Mouse (Mus musculus): ENCODE measurements at regions not wholly inside any gene's neighbourhood (a gene's known extent, or its start where the extent isn't known, plus 50 kb on each side); places are given as distances from the start of the nearest gene placed in this dataset.
A peak's percentile ranks its signal among the peaks of the same experiment; 100 is the strongest.

DNA sequence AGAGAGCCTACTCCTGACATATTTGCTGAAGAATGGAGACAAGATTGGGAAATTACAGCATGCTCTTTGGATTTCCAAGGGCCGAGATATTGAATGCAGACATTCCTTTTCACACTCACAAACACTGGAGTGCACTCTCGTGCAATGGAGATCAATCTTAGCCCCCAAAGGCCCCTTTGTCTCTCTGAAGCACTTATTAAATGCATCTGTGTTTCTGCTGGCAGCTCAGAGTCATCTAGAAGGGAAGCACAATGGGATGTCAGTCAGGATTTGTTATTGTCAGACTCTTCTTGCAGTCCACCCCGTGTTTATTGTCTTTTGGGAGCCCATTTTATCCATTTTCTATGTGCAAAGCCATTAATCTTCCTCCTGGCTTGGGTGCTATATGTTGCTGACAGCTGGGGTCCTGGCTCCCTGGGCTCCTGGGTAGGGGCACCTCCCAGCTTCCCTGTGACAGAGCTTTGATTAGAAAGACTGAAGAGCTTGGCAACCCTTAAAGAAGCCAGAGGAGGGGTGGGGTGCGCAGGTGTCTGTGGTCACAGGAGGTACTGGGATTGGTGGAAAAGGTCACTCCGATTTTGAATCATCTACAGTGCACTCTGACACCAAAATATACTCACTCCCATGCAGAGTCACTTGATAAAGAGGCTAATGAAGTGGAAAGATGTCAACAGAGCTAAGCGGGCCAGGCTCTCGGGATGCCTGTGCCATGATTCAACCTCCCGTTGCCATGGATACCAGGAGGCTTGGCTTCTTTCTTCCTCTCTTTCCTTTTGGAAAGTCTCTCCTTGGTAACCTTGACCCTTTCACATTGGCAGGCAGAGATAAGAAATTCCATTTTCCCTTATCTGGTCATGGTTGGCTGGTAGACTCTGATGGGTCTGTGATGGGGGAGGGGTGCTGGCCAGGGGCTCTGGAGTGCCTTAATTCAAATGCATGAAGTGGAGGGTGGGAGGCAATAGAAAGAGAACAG is 220.8 kb upstream of the Ppp2r3a start:
- Histone ChIP-seq H3K36me3 (no peaks in the 10 kb centered on the region), H3K4me3 (replicated peaks) (no peak overlapping the region), H3K4me2 (no peak overlapping the region), H3K4me1 (no peaks in the 10 kb centered on the region), H3K9ac (no peak overlapping the region), H3K27ac (no peak overlapping the region), H3K9me3 (no peaks in the 10 kb centered on the region), H3K27me3 (replicated peaks) (no peaks in the 10 kb centered on the region)
- no peak for ATAC-seq (ENCODE audit: insufficient read depth, low FRiP score, low read depth)
- 49% methylated on average over 8 of the region's 8 CpGs for WGBS

DNA sequence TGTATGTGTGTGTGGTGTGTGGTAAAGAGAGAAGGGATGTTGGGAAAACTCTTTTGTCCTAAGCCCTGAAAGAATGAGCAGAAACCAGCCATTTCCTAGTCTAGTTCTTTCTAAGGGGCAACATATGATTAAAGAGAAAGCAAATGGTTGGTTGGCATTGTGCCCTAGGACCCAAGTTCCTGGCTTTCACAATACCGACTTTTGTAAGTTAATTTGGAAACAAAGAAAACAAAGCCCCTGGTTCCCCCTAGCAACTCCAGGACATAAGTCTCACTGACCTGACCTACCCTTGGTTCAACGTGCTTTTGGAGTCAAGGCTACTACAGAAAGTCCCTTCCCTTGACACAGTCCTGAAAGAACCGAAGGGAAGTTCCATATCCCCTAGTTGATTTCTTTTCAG is 220.1 kb upstream of the Ppp2r3a start:
- Histone ChIP-seq H3K9ac (no peak overlapping the region), H3K4me2 (no peak overlapping the region), H3K9me3 (no peaks in the 10 kb centered on the region), H3K36me3 (no peaks in the 10 kb centered on the region), H3K27me3 (replicated peaks) (no peaks in the 10 kb centered on the region), H3K4me1 (no peaks in the 10 kb centered on the region), H3K27ac (no peak overlapping the region), H3K4me3 (replicated peaks) (no peak overlapping the region)
- WGBS, result 60% methylated on average over 3 of the region's 3 CpGs
- no peak for ATAC-seq (ENCODE audit: insufficient read depth, low FRiP score, low read depth)

DNA sequence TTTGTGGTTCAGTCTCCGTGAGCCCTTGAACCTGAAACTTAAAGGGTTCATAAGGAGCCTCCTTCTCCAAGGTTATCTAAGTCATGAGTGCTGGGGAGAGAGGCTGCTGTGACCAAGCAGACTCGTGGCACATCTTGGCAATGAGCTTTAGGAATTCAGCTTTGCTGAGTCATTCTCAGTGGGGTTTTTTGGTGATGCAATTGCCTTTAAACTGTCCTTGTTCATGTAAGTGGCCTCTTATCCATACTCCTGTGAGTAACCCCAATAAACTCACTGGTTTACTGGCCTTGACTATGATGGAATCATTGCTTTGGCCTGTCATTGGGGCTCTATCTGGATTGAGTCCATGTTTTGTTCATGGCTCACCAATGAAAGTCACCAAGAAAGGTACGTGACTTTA is 218.2 kb upstream of the Ppp2r3a start:
- H3K4me3 ChIP-seq (replicated peaks), result no peak overlapping the region
- no peak overlapping the region for H3K4me2 ChIP-seq
- ATAC-seq (ENCODE audit: insufficient read depth, low FRiP score, low read depth), result no peak
- no peaks in the 10 kb centered on the region for H3K36me3 ChIP-seq
- no peak overlapping the region for H3K9ac ChIP-seq
- H3K9me3 ChIP-seq, result no peaks in the 10 kb centered on the region
- WGBS, result 87% methylated on average over 3 of the region's 3 CpGs
- no peaks in the 10 kb centered on the region for H3K27me3 ChIP-seq (replicated peaks)
- H3K27ac ChIP-seq, result no peak overlapping the region
- H3K4me1 ChIP-seq, result no peaks in the 10 kb centered on the region

DNA sequence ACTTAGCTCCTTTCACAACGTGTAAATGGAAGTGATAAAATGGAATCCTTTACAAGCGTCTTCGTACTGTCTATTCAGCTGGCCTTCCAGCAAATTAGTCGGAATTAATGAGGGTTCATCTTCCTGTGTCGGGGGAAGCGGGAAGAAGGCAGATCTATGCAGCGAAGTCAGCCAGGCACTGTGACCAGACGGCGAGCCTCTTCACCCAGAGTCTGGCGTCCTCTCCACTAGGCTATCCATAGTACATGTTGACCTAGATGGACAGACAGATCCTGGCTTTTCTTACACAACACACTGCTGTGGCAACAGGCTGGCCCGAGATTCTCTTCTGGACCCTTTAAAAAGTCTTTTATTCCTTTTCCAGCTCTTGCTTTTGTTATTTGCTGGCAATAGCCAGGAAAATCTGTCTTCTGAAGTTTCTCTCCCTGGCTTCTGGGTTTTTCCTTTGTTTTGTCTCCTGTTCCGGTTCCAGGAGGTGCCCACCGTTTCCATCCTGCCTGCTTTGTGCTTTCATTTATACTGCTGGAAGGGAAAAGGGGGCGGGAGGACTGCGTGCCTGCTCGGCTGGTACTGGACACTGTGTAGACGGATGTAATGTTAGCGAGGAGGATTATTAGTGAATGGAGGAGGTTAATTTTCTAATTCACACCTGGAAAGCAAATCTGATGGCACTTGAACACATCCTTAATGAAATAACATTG is 213.3 kb upstream of the Ppp2r3a start:
- Histone ChIP-seq H3K27ac (no peak overlapping the region), H3K27me3 (replicated peaks) (no peaks in the 10 kb centered on the region), H3K4me1 (no peaks in the 10 kb centered on the region), H3K36me3 (no peaks in the 10 kb centered on the region), H3K9me3 (no peaks in the 10 kb centered on the region), H3K4me2 (no peak overlapping the region), H3K9ac (no peak overlapping the region), H3K4me3 (replicated peaks) (no peak overlapping the region)
- WGBS, result 68% methylated on average over 18 of the region's 18 CpGs
- no peak for ATAC-seq (ENCODE audit: insufficient read depth, low FRiP score, low read depth)

DNA sequence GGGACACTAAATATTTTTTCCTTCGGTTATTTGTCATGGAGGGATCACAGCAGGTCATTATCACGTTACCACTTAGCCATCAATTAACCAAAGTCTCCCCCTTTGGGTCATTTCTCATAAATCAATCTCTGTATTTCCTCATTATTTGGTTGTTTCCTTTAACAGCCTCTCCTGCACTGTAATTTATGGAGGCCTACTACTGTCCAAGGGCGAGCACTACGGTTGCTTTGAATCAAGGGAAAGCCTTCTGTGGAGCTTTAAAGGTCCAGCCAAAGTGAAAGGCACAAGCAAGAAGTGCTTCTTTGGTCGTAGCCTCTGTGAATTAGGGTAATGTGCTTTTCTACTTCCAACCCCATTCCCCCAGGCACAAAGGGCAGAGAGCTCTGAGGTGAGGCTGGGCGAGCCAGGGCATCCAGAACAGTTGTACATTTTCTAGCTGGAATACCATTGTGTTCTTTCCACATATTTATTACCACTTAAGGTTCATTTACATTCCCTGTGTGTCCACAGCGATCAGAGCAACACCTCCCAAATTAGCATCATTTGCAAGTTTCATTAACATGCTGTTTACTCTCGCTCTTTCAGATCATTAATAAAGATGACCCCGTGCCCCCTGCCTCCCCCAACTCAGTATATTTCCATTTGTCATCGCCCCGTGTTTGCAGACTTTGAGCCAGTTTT is 207.5 kb upstream of the Ppp2r3a start:
- Histone ChIP-seq H3K4me1 (no peaks in the 10 kb centered on the region), H3K4me3 (replicated peaks) (no peak overlapping the region), H3K9ac (no peak overlapping the region), H3K36me3 (no peaks in the 10 kb centered on the region), H3K27me3 (replicated peaks) (no peaks in the 10 kb centered on the region), H3K9me3 (no peaks in the 10 kb centered on the region), H3K27ac (no peak overlapping the region), H3K4me2 (no peak overlapping the region)
- no peak for ATAC-seq (ENCODE audit: insufficient read depth, low FRiP score, low read depth)
- WGBS, result 65% methylated on average over 11 of the region's 11 CpGs

DNA sequence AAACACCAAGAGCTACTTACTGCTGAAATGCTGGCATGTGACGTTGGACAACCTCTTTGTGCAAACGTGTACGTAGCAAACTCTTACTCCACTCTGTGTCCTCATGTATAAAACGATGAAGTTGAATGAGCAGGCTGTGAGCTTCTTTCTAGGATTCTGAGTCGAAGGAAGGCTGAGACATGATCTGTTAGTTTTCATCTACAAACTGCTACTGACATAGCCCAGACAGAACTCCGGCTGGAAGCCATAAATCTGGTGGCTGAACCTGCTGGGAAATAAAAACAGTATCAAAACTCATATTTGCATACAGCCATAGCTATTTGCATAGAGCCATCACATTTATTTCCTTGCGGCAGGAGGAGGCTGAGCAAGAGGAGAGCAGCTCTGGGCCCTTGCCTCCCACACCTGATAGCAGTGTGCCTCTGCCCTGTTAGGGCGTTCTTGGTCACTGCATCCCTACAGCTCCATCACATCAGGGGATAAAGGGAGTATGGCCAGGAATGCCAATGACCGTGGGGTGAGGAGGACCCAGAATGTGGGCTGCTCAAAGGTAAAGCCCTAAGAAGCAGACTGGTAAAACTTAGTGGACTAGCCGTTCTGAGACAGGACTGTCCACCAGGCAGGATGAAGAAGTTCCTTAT is 206.8 kb upstream of the Ppp2r3a start:
- Histone ChIP-seq H3K9ac (no peak overlapping the region), H3K9me3 (no peaks in the 10 kb centered on the region), H3K27ac (no peak overlapping the region), H3K36me3 (no peaks in the 10 kb centered on the region), H3K4me3 (replicated peaks) (no peak overlapping the region), H3K4me1 (no peaks in the 10 kb centered on the region), H3K4me2 (no peak overlapping the region), H3K27me3 (replicated peaks) (no peaks in the 10 kb centered on the region)
- 68% methylated on average over 10 of the region's 10 CpGs for WGBS
- ATAC-seq (ENCODE audit: insufficient read depth, low FRiP score, low read depth), result no peak

DNA sequence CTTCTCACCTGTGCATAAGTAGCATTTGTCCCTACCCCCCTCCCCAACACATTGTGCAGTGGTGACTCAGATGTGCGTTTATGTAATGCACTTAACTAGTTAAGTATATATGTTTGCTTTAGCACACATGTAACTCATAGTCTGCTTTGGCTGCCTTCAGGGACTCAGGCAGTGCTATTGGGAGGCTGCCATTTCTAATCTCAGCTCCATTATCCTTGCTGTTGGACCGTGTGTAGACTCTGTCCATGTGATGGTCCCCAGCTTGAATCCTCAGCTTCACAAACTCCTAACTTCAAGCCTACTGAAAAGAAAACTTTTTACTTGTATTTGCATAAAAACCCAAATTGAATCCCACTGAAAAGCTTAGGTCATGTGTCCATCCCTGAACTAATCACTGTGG is 194.7 kb upstream of the Ppp2r3a start:
- H3K4me3 ChIP-seq (replicated peaks), result no peak overlapping the region
- H3K27ac ChIP-seq, result 0 out of 2 replicates have a peak overlapping the region, but pooled peaks have one; percentile 23
- 52% methylated on average over 2 of the region's 2 CpGs for WGBS
- H3K27me3 ChIP-seq (replicated peaks), result no peaks in the 10 kb centered on the region
- no peak for ATAC-seq (ENCODE audit: insufficient read depth, low FRiP score, low read depth)
- no peaks in the 10 kb centered on the region; the same call in 1 of the 2 replicates for H3K4me1 ChIP-seq
- H3K9me3 ChIP-seq, result no peaks in the 10 kb centered on the region
- H3K36me3 ChIP-seq, result no peaks in the 10 kb centered on the region
- H3K9ac ChIP-seq, result no peak overlapping the region
- H3K4me2 ChIP-seq, result no peak overlapping the region

DNA sequence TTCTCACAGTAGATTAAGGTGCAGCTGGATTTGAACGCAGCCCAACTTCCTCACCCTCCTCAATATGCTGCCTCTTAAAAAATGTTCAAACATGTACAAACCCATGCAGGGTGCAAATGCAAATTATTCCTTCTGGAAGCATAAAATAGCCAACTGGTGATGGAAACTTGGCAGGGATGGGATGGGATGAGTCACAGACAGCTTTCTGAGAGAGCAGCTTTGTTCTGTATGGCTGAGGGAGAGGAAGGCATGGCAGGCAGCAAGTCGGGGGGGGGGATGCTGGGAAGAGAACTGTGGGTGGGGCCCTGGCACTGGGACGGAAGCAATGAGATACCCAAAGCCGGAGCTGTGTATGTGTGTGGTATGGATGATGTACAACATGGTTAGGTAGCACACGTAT is 194.2 kb upstream of the Ppp2r3a start:
- Histone ChIP-seq H3K4me3 (replicated peaks) (no peak overlapping the region), H3K9ac (no peak overlapping the region), H3K36me3 (no peaks in the 10 kb centered on the region), H3K4me2 (no peak overlapping the region), H3K27ac (no peak overlapping the region), H3K4me1 (no peaks in the 10 kb centered on the region; the same call in 1 of the 2 replicates), H3K27me3 (replicated peaks) (no peaks in the 10 kb centered on the region), H3K9me3 (no peaks in the 10 kb centered on the region)
- ATAC-seq (ENCODE audit: insufficient read depth, low FRiP score, low read depth), result no peak
- WGBS, result 73% methylated on average over 5 of the region's 5 CpGs

DNA sequence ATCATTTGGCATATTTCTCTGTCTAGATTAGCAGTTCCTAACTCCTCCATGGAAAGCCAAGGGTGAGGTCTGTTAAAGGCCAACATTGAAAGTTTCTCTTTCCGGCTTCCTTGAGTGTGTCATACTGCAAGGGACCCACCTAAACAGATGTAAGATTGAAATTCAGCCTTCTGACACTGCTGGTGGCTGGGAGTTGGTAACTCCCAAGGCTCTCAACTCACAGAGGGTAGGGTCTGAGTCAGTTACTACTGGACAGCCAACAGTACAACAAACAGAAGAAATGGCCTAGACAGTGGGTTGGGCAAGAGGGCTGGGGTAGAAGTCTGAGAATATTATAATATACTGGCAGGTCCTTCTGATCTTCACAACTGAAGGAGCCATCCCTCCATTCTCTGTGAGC is 193.7 kb upstream of the Ppp2r3a start:
- H3K27ac ChIP-seq, result no peak overlapping the region
- no peak for ATAC-seq (ENCODE audit: insufficient read depth, low FRiP score, low read depth)

DNA sequence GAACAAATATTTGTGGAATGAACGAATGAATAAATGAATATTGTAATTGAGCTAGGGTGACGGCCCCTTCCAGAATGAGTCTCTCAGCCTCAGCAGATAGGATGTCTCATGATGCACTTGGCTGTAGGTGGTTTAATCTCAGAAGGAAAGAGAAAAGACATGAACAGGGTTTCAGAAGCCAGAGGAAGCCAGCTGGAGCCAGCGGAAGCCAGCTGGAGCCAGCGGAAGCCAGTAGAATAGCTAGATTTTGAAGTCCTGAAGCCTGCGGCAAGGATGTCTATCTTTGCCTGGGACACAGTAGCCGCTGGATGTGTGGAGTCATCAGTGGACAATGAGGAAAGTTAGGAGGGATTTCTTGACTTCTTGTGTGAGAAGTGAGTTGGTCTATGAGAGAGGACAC is 188.3 kb upstream of the Ppp2r3a start:
- 85% methylated on average over 6 of the region's 6 CpGs for WGBS
- Histone ChIP-seq H3K9ac (no peak overlapping the region), H3K36me3 (no peaks in the 10 kb centered on the region), H3K9me3 (no peaks in the 10 kb centered on the region), H3K4me2 (no peak overlapping the region), H3K4me1 (no peaks in the 10 kb centered on the region; the same call in 1 of the 2 replicates), H3K4me3 (replicated peaks) (no peak overlapping the region), H3K27me3 (replicated peaks) (no peaks in the 10 kb centered on the region), H3K27ac (no peak overlapping the region)
- no peak for ATAC-seq (ENCODE audit: insufficient read depth, low FRiP score, low read depth)

More for the DNA sequence above, 193.7 kb upstream of the Ppp2r3a start:
- Histone ChIP-seq H3K4me2 (no peak overlapping the region), H3K36me3 (no peaks in the 10 kb centered on the region), H3K9me3 (no peaks in the 10 kb centered on the region), H3K27me3 (replicated peaks) (no peaks in the 10 kb centered on the region), H3K4me3 (replicated peaks) (no peak overlapping the region), H3K4me1 (no peaks in the 10 kb centered on the region; the same call in 1 of the 2 replicates), H3K9ac (no peak overlapping the region)
- WGBS, result 90% methylated on average over 1 of the region's 1 CpGs

DNA sequence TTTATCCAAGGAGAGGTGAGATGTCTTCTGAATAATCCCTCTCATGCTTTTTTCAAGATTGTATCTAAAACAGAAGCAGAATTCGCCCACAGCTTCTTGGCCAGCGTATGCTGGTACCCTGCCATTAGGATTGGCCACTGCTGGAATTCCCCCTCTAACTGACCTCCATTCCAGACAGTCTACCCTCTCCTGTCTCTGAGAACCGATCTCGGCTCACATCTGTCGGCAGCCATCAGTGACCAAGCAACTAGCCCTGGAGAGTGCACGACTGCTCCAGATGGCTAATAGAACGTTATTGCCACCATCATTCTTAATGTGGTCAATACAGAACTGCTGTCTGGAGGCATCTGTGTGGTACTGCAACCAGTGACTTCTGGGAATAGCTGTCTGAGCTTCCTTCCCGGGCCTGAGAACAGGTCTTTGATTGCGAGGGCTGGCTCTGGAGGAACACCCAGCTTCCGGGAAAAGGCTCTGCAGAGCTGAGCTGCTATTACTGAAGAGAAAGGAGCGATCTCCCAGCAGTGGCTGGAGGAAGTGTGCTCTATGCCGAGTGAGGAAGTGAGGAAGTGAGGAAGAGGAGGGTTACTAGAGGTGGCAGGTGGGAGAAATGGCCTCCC is 187.1 kb upstream of the Ppp2r3a start:
- Histone ChIP-seq H3K9ac (no peak overlapping the region), H3K9me3 (no peaks in the 10 kb centered on the region), H3K36me3 (no peaks in the 10 kb centered on the region), H3K27ac (no peak overlapping the region), H3K27me3 (replicated peaks) (no peaks in the 10 kb centered on the region), H3K4me2 (no peak overlapping the region), H3K4me1 (no peaks in the 10 kb centered on the region), H3K4me3 (replicated peaks) (no peak overlapping the region)
- 56% methylated on average over 12 of the region's 12 CpGs for WGBS
- peak; percentile 18; the same call in 1 of the 2 replicates for ATAC-seq (ENCODE audit: insufficient read depth, low FRiP score, low read depth)

Measured in stomach, embryonic 15.5 days (tissue).